Mouse (Mus musculus) naive thymus-derived CD4-positive, alpha-beta T cell, adult 5 months (primary cell): ENCODE data around the gene Rps18. TPM values are rescaled to one million over a fixed set of nuclear protein-coding genes. Genes with fewer than 3 reads are reported as not detected.

ENCODE experiments used
- polyA plus RNA-seq: library from polyadenylated mRNA; unstranded; fragments of 100-300 nt; shearing (Covaris generic); gene quantifications from one replicate; pipeline ENCODE4 v1.2.1, GENCODE M21; 2017

Rps18 gene
- 3,154 TPM for polyA plus RNA-seq

DNA sequence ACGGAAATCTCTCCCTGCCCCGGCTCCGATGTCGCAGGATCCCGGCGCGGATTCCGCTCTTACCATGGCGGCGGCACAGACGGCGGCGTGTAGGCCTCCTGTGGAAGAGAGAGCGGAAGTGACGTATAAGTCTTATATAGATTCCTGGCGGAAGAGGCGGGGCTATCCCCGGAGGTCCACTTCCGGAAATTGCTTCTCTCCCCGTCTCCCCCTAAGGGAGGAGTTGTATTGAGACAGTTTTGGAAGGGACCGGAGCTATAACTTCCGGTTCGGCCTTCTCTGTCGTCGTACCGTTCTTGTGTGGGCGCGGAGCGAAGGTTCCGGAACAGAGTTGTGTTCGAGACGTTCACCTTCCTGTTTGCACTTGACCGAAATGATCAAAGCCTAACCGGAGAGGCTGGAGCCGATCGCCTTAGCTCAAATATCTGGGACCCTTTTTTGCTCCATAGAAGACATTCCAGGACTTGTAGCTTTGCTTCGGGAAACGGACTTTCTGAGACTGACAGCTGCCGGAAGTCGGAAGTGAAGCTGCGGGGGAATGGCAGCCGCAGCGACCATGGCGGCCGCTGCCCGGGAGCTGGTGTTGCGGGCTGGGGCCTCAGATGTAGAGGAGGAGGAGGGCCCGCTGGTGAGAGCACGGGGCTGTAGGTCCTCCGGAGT lies at the start of gene Rps18, which contains the start of gene Vps52:
Gene Rps18 (minus strand): TSS at position 447 of the 660 bp plus-strand sequence.
Gene Vps52 (plus strand): TSS at position 258 of the 660 bp plus-strand sequence.

DNA sequence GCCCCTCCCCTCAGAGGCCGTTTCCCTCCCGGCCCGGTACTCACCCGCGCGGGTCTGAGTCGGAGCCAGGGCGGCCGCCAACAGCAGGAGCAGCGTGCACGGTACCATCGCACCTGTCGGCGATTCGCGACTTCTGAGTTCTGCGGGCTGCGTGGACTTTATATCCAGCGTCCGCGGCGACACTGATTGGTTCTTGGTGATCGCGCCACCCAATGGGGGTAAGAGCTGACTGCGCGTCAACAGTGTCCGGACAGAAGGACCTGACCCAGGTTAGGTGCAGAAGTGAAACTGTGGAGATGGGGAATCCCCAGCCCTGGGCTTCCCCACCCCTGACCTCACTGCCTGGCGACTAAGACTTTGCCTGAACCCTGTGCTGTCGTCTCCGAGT lies 44.3 kb upstream of the Rps18 start, which contains the start of gene H2-K1:
Gene H2-K1 (minus strand): TSS at position 198 of the 388 bp plus-strand sequence.

DNA sequence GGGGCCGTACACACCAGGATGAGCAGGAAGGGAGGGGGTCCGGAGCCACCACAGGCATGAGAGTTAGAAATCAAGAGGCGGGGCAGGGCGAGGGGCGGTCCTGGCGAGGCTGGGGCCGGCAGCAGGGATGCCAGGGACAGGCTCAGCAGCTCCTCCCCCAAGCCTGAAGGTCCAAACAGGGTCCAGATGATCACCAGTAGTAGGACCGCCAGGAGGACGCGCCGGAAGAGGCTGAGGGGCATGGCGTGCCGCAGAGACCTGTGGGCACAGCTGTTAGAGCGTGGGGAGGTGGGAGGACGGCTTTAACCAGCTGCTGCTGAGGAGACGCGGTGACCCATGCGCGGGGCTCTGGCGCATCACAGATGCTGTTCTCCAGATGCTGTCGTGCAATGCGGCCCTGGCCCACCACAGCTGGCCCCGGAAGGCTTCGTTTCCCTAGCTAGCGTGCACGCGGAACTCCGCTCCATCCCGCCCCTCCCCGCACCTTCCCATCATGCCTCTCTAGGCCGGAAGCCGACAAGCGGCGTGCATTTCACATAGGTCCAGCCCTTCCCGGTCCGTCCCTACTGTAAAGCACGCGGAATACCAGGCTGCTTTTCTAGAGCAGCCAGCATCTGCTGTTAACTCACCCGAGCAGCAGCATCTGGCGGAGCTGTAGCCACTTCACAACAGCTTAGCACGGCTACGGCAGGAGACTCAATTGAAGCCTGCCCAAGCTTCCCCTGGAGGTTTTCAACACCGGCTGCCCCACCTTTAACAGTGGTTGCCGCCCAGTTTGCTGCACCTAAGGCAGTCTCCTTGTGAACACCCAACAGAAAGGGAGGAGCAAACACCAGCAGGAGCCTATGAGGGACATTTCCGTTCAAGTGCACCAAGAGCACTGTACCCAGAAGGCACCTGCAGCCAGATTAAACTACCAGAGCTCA lies 4.5 kb downstream of the Rps18 start, which contains the start of gene B3galt4:
Gene B3galt4 (minus strand): TSS at position 468 of the 926 bp plus-strand sequence.

DNA sequence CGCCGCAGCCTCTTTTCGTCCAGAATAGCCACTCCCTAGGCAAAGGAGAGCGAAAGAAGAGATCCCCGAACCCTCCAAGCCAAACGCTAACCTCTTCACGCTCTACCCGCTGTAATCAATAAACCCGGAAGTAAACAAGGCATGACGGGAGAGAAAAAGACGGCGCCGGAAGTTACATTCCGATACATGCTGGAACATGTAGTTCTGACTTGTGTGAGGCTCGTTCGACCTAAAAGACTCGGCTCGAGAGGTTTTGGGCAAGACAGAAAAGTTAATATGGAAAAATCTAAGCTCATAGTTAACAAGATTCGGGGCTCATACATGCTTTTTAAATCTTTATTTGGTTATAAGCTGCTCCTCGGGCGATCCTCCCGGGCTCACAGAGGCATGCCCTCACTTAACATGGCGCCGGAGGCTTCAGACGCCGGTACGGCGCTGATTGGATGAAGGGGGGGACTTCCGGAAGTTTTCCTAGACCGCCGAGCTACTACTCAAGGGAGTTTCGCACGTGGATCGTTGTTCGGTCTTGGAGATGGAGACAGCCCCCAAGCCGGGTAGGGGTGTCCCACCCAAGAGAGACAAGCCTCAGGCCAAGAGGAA lies 15.5 kb downstream of the Rps18 start, which contains the start of the genes Pfdn6 and Wdr46:
Gene Pfdn6 (minus strand): TSS at position 138 of the 600 bp plus-strand sequence.
Gene Wdr46 (plus strand): TSS at position 455 of the 600 bp plus-strand sequence.

DNA sequence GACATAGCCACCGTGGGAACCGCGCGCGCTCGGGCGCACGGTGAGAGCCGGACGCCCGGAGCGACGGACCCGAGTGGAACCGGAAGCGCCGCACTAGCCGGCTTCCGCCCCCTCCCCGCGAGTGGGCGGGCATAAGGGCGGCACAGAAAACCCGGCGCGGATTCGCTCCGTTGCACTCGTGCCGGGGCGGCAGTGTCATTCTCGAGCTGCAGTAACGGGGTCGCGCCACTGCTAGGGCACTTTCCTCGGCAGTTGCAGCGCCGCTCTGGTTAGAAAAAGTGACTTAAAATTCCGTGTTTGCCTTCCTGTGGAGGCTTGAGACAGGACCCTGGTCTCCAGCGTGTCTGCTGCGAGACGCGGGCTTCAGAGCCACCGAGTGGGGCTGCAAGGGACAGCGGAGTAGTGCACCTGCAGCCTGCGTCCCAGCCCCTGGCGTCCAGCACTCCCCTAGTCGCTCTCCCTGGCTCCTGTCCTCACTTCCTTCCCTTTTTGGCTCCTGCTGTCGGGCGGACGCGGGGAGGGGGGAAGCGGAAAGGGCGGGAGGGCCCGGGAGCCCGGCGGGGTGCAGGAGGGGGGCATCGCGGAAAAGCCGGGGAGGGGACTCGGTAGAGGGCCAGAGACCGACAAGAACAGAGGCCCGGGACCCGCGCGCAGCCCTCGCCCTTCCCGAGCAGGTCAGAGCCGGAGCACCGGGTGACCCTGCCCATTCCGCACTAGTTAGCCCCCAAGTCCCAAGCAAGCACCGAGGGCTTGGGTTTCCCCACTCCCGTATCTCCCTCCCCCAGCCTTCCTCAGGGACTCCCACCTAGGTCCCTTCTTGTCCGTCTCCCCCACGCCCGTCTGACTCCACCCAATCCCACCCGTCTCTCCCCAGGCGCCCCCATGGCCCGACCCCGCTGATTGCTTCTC lies 26.2 kb downstream of the Rps18 start, which contains the start of gene Rgl2:
Gene Rgl2 (plus strand): TSS at position 173 of the 909 bp plus-strand sequence.

DNA sequence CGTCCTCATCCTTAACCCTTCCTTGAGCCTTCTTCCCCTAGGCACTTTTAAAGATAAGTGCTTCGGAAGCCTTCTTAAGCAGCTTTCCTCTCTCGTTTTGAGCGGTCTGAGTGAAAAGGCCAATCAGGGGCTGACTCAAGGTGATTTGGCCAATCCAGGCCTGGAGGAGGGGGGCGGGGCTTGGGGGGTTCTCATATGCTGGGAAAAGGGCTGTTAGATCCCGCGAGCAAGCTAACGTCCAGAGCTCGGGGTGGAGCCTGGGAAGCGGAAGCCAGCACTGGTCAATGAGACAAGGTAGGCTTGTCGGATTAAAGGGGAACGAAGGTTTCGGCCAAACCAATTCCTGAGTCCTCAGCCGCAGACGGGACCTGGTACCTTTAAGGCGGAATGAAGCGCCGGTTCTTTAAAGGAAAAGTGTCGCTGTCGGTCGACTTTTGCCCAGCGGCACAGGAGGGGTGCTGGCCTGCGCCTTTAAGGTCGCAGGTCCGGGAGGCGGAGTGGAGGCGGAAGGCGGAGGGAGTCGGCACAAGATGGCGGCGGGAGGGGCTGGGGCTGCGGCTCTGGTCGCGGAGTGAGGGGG lies 40.0 kb downstream of the Rps18 start, which contains the start of the genes Tapbp and Zbtb22:
Gene Tapbp (plus strand): TSS at position 229 of the 580 bp plus-strand sequence.
Gene Zbtb22 (plus strand): TSS at position 234 of the 580 bp plus-strand sequence.

DNA sequence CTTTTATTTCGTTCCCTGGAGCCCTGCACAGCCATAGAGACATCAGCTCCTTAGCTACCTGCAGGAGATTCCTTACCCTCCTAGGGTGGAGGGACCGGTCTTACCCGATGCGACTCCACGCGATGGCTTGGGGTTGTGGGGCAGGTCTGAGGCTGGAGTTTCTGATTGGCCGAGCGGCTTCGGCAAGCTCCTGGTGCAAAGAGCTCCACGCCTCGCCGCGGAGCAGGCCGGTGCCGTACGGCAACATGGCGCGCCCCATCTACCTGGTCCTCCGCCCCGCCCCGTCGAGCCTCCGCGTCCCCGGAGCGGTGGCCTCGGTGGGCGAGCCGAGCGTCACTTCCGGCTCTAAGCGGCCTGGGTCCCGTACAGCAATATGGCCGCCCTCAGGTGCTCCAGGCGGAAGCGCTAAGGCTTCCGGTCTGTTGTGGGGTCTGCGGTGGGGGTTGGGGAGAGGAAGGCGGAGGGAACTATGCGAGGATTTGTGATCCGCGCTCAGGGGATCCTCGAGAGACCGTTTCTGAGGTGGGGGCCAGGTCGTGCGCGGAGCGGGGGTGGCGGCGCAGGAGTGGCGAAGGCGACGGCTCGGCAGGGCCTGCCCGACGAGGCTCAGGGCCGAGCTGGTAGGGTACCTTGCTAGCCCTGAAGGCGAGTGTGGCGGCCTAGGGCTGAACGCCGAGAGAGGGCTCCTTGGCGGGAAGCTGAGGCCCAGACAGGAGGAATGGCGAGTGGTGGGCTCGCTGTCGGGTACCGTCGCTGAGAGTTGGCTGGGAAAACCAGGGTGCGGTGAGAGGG lies 46.5 kb downstream of the Rps18 start, which contains the start of gene Daxx:
Gene Daxx (plus strand): TSS at position 338 of the 792 bp plus-strand sequence.

DNA sequence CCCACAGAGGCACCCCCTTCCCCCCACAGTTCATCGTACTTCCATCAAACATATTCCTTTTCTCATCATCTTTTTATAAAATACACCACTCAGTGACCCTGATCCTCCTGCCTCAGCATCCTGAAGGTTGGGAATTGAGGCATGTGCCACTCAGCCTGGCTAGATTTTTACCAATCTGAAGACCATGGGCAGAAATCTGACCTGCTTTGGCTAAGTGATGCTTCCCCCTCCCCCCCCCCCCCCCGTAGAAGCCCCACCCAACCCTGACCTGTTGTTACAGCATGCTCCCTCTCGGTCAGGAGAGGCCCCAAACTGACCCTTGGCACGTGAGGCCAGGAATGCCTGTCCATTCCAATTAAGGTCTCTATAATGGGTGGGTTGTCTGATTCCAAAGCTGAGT lies 51.0 kb downstream of the Rps18 start, which contains the start of gene Platr17:
Gene Platr17 (plus strand): TSS at position 301 of the 400 bp plus-strand sequence.

Other genes with a start within 250 kb of the Rps18 start
- 90.7 TPM for gene March2, start 237.3 kb downstream of the Rps18 start, polyA plus RNA-seq
- 330 TPM for gene Rab11b, start 195.5 kb downstream of the Rps18 start, polyA plus RNA-seq
- 0.50 TPM for gene Angptl4, start 174.2 kb downstream of the Rps18 start, polyA plus RNA-seq
- 2.5 TPM for gene Kank3, start 145.5 kb downstream of the Rps18 start, polyA plus RNA-seq
- gene Rps28, start 131.4 kb downstream of the Rps18 start, polyA plus RNA-seq = 1,419 TPM
- gene Ndufa7, start 131.4 kb downstream of the Rps18 start, polyA plus RNA-seq = 194 TPM
- gene Cd320, start 112.9 kb downstream of the Rps18 start, polyA plus RNA-seq = 13.0 TPM
- not detected for gene Gm7029, start 82.2 kb downstream of the Rps18 start, polyA plus RNA-seq
- gene Kifc1, start 65.3 kb downstream of the Rps18 start, polyA plus RNA-seq = 1.0 TPM
- 3.7 TPM for gene Platr17, start 50.9 kb downstream of the Rps18 start, polyA plus RNA-seq
- gene Daxx, start 46.6 kb downstream of the Rps18 start, polyA plus RNA-seq = 105 TPM
- gene Tapbp, start 40.1 kb downstream of the Rps18 start, polyA plus RNA-seq = 322 TPM
- 17.5 TPM for gene Zbtb22, start 40.1 kb downstream of the Rps18 start, polyA plus RNA-seq
- 145 TPM for gene Rgl2, start 26.5 kb downstream of the Rps18 start, polyA plus RNA-seq
- 100 TPM for gene Pfdn6, start 15.7 kb downstream of the Rps18 start, polyA plus RNA-seq
- gene Wdr46, start 15.3 kb downstream of the Rps18 start, polyA plus RNA-seq = 60.9 TPM
- 27.2 TPM for gene B3galt4, start 4.5 kb downstream of the Rps18 start, polyA plus RNA-seq
- 53.7 TPM for gene Vps52, start 189 bp downstream of the Rps18 start, polyA plus RNA-seq
- 11,864 TPM for gene H2-K1, start 44.3 kb upstream of the Rps18 start, polyA plus RNA-seq
- gene Ring1, start 68.7 kb upstream of the Rps18 start, polyA plus RNA-seq = 36.4 TPM
- 306 TPM for gene H2-Ke6, start 72.1 kb upstream of the Rps18 start, polyA plus RNA-seq
- 136 TPM for gene Slc39a7, start 75.7 kb upstream of the Rps18 start, polyA plus RNA-seq
- gene Rxrb, start 75.8 kb upstream of the Rps18 start, polyA plus RNA-seq = 128 TPM
- 4.4 TPM for gene Col11a2, start 83.4 kb upstream of the Rps18 start, polyA plus RNA-seq
- 5.4 TPM for gene H2-Oa, start 136.3 kb upstream of the Rps18 start, polyA plus RNA-seq
- gene H2-DMa, start 163.5 kb upstream of the Rps18 start, polyA plus RNA-seq = 32.5 TPM
- 299 TPM for gene Brd2, start 166.6 kb upstream of the Rps18 start, polyA plus RNA-seq
- gene H2-DMb2, start 187.3 kb upstream of the Rps18 start, polyA plus RNA-seq = 0.63 TPM
- 0.27 TPM for gene H2-DMb1, start 197.1 kb upstream of the Rps18 start, polyA plus RNA-seq
- gene Tap1, start 231.6 kb upstream of the Rps18 start, polyA plus RNA-seq = 226 TPM
- 228 TPM for gene Psmb9, start 231.8 kb upstream of the Rps18 start, polyA plus RNA-seq
- gene Psmb8, start 241.7 kb upstream of the Rps18 start, polyA plus RNA-seq = 425 TPM
- 231 TPM for gene Tap2, start 247.5 kb upstream of the Rps18 start, polyA plus RNA-seq